Mouse (Mus musculus) ES-Bruce4 (cell line): ENCODE results near the gene Cd180.

Source experiments
- EP300 ChIP-seq: IDR thresholded peaks from 2 replicates; pipeline ENCODE4 v1.6.1; 2011; ENCODE audit warnings: low read depth, low read length; ENCODE audit not compliant: insufficient read depth
- POLR2A ChIP-seq: IDR thresholded peaks from one replicate; pipeline ENCODE4 v1.8.1; 2011; ENCODE audit warnings: low read length; ENCODE audit not compliant: insufficient read depth

- TF ChIP-seq POLR2A (no peak), EP300 (no peak)
These were observed 3.2 kb upstream of the Cd180 start for GRCm38 (mm10) chr13:102690184-102690583.
